Mouse (Mus musculus) ES-Bruce4 (cell line): Measurements from ENCODE around the gene Tmem189. TPM values are rescaled to one million over a fixed set of nuclear protein-coding genes. Genes with fewer than 3 reads are reported as not detected.

ENCODE experiments used
- H3K27ac ChIP-seq: 2 replicates; pipeline ENCODE4 v1.5.1; 2012; ENCODE audit warnings: low read length, inconsistent platforms; ENCODE audit not compliant: insufficient read depth
- H3K27me3 ChIP-seq: 2 replicates; pipeline ENCODE4 v1.6.1; 2012; ENCODE audit warnings: mild to moderate bottlenecking, low read length, inconsistent platforms; ENCODE audit not compliant: control insufficient read depth, poor library complexity, insufficient read depth, severe bottlenecking
- H3K36me3 ChIP-seq: 2 replicates; pipeline ENCODE4 v1.6.1; 2012; ENCODE audit warnings: inconsistent platforms, mild to moderate bottlenecking, low read length, moderate library complexity; ENCODE audit not compliant: control insufficient read depth, poor library complexity, insufficient read depth, severe bottlenecking
- H3K4me1 ChIP-seq: one replicate; pipeline ENCODE4 v1.8.1; 2011; ENCODE audit warnings: low read length; ENCODE audit not compliant: control insufficient read depth, insufficient read depth
- H3K4me3 ChIP-seq: 2 replicates; pipeline ENCODE4 v1.5.1; 2011; ENCODE audit warnings: low read depth, mild to moderate bottlenecking, low read length
- H3K9ac ChIP-seq: 2 replicates; pipeline ENCODE4 v1.6.1; 2012; ENCODE audit warnings: low read depth, mild to moderate bottlenecking, inconsistent platforms; ENCODE audit not compliant: poor library complexity, severe bottlenecking
- H3K9me3 ChIP-seq: replicated peaks from 2 replicates; pipeline ENCODE4 v1.6.1; 2012; ENCODE audit warnings: mild to moderate bottlenecking, low read length, inconsistent platforms; ENCODE audit not compliant: control insufficient read depth, poor library complexity, insufficient read depth, severe bottlenecking
- CTCF ChIP-seq: IDR thresholded peaks from one replicate; pipeline ENCODE4 v1.8.1; 2011; ENCODE audit warnings: low read depth, low read length
- EP300 ChIP-seq: IDR thresholded peaks from 2 replicates; pipeline ENCODE4 v1.6.1; 2011; ENCODE audit warnings: low read depth, low read length; ENCODE audit not compliant: insufficient read depth
- POLR2A ChIP-seq: IDR thresholded peaks from one replicate; pipeline ENCODE4 v1.8.1; 2011; ENCODE audit warnings: low read length; ENCODE audit not compliant: insufficient read depth
- polyA plus RNA-seq: library from polyadenylated mRNA; stranded (reverse); fragments of >200 nt; gene quantifications from 2 replicates; pipeline ENCODE4 v1.2.4, GENCODE M21; 2011; ENCODE audit warnings: low read depth; ENCODE audit not compliant: missing spikeins, insufficient read depth, insufficient read length

The Tmem189 gene
- polyA plus RNA-seq, 1 experiment: 45.6 TPM

DNA sequence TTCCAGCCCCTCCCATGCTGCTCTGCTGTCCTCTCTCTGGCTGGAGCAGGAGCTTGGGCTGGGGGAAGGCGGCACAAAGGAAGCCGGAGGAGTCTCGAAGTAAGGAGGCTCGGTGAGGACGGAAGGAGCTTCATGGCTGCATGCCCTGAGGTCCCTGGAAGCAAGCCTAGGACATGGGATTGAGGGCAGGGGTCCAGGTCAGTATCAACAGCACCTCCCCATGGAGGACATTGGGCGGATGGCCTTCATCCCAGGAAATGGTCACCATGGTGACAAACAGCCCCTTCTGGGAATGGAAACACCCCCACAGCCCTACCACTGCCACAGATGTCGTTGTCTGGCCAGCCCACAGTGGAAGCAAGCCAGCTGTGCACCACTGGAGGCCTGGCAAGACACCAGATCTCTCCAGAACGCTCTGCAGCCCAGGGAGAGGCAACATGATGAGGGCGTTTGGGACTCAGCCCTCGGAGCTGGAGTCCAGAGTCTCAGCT is 95.1 kb downstream of the Tmem189 start:
- no peak overlapping the region for H3K4me3 ChIP-seq
- TF ChIP-seq CTCF (no peak), EP300 (no peak), POLR2A (no peak)
- H3K27ac ChIP-seq: no peak overlapping the region
- no peaks in the 10 kb centered on the region for H3K9me3 ChIP-seq
- H3K36me3 ChIP-seq: no peaks in the 10 kb centered on the region
- no peak overlapping the region for H3K9ac ChIP-seq
- no peaks in the 10 kb centered on the region for H3K27me3 ChIP-seq
- H3K4me1 ChIP-seq: no peaks in the 10 kb centered on the region

DNA sequence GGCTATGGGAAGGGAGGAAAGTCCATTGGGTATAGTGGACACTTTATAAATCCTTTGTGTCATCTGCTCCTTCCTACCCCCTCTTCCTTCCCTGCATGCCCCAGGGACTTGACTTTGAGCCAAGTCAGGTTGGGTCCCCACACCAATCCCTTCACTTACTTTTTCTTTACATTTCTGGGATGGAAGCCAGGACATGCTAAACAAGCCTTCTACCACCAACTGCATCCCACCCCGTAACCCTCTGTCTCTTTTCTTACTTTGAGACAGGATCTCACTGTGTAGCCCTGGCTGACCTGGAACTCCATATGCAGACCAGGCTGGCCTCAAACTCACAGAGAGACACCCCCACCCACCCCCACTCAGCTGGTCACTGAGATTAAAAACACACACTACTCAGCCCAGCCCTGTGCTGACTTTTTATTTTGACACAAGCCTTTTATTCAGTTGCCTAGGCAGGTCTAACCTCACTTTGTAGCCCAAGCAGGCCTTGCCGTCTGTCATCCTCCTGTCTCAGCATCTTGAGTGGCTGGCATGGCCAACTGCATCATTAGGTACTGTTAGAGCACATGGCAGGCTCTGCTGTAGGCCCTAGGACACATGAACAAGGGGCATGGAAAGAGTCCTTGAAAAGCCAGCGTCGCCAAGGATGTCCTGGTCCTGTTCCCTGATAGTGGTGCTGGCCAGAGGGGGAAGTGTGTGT is 95.9 kb downstream of the Tmem189 start:
- Histone ChIP-seq H3K4me1 (no peaks in the 10 kb centered on the region), H3K36me3 (no peaks in the 10 kb centered on the region), H3K4me3 (no peak overlapping the region), H3K9ac (no peak overlapping the region), H3K27me3 (no peaks in the 10 kb centered on the region), H3K9me3 (no peaks in the 10 kb centered on the region), H3K27ac (no peak overlapping the region)
- no peak for TF ChIP-seq POLR2A
- TF ChIP-seq EP300: no peak
- TF ChIP-seq CTCF: no peak

Other genes starting within 250 kb of the Tmem189 start
- gene Rnf114, start 197.2 kb downstream of the Tmem189 start, polyA plus RNA-seq: 87.5 and 97.0 TPM in 2 replicates
- gene Spata2, start 196.9 kb downstream of the Tmem189 start, polyA plus RNA-seq: 13.6 and 18.9 TPM in 2 replicates
- 5.9 and 6.7 TPM in 2 replicates for gene Snai1, start 151.6 kb downstream of the Tmem189 start, polyA plus RNA-seq
- gene Ube2v1, start 57.7 kb downstream of the Tmem189 start, polyA plus RNA-seq: 189 and 193 TPM in 2 replicates
- 3.2 and 7.0 TPM in 2 replicates for gene Gm20431, start 28.3 kb downstream of the Tmem189 start, polyA plus RNA-seq
- 9.2 and 10.4 TPM in 2 replicates for gene Cebpb, start 907 bp downstream of the Tmem189 start, polyA plus RNA-seq
- 45.3 and 51.3 TPM in 2 replicates for gene Ptpn1, start 242.2 kb upstream of the Tmem189 start, polyA plus RNA-seq